Mouse (Mus musculus): Measurements from ENCODE around the gene Arl10. TPM values are rescaled to one million over a fixed set of nuclear protein-coding genes. Genes with fewer than 3 reads are reported as not detected.

The Arl10 gene
- total and polyA plus RNA-seq, 2 experiments from 2014 or later, result 10.7 to 85.9 TPM

- no peak overlapping the region for H3K4me3 ChIP-seq (ENCODE audit: low read depth, low read length)
- ATAC-seq (ENCODE audit: insufficient read depth, low read depth) (no peak), DNase-seq (ENCODE audit: low spot score) (no peak)
- TF ChIP-seq CTCF (IDR thresholded peaks at IDR 0.05; ENCODE audit: low read depth), result no peak
- TF ChIP-seq EP300 (IDR thresholded peaks at IDR 0.05; ENCODE audit: low read depth), result no peak
- H3K4me2 ChIP-seq (ENCODE audit: low read depth, low read length), result no peak overlapping the region
- H3K27me3 ChIP-seq (ENCODE audit: control insufficient read depth, insufficient read depth, low read length), result no peaks in the 10 kb centered on the region
- H3K9ac ChIP-seq (replicated peaks; ENCODE audit: low read depth, low read length), result no peak overlapping the region
- WGBS, result 35% methylated on average over 2 of the region's 2 CpGs
- H3K4me1 ChIP-seq (ENCODE audit: control insufficient read depth, insufficient read depth), result peaks cover 8% of the 10 kb centered on the region
- H3K36me3 ChIP-seq (replicated peaks; ENCODE audit: control insufficient read depth, insufficient read depth, low read length), result no peaks in the 10 kb centered on the region
- H3K9me3 ChIP-seq (replicated peaks; ENCODE audit: control insufficient read depth, low read length), result no peaks in the 10 kb centered on the region
- no peak overlapping the region for H3K27ac ChIP-seq (ENCODE audit: low read depth)
Measured at GRCm38 (mm10) chr13:54571637-54572036, 3.2 kb upstream of the Arl10 start.

- Histone ChIP-seq H3K9ac (replicated peaks; ENCODE audit: low read depth, low read length) (no peak overlapping the region), H3K9me3 (replicated peaks; ENCODE audit: control insufficient read depth, low read length) (no peaks in the 10 kb centered on the region), H3K4me1 (ENCODE audit: control insufficient read depth, insufficient read depth) (peaks cover 8% of the 10 kb centered on the region), H3K27ac (ENCODE audit: low read depth) (no peak overlapping the region), H3K27me3 (ENCODE audit: control insufficient read depth, insufficient read depth, low read length) (no peaks in the 10 kb centered on the region), H3K36me3 (replicated peaks; ENCODE audit: control insufficient read depth, insufficient read depth, low read length) (0 out of 2 replicates have a peak, but pooled peaks cover 7% of the 10 kb centered on the region), H3K4me2 (ENCODE audit: low read depth, low read length) (no peak overlapping the region), H3K4me3 (ENCODE audit: low read depth, low read length) (no peak overlapping the region)
- DNase-seq (ENCODE audit: low spot score), result no peak
- no peak for TF ChIP-seq EP300 (IDR thresholded peaks at IDR 0.05; ENCODE audit: low read depth)
- TF ChIP-seq CTCF (IDR thresholded peaks at IDR 0.05; ENCODE audit: low read depth), result no peak
- WGBS, result 84% methylated on average over 4 of the region's 4 CpGs
- no peak for ATAC-seq (ENCODE audit: insufficient read depth, low read depth)
Measured at GRCm38 (mm10) chr13:54572621-54573020, 2.2 kb upstream of the Arl10 start.

GRCm38 (mm10) chr13:54575489-54575888 lies 674 bp downstream of the Arl10 start:
- 5% methylated on average over 19 of the region's 19 CpGs for WGBS
- peak overlapping the region; percentile 86 for H3K4me3 ChIP-seq (ENCODE audit: low read depth, low read length)

GRCm38 (mm10) chr13:54577652-54578507 lies 3.1 kb downstream of the Arl10 start:
- Histone ChIP-seq H3K9me3 (replicated peaks; ENCODE audit: control insufficient read depth, low read length) (no peaks in the 10 kb centered on the region), H3K27ac (ENCODE audit: low read depth) (no peak overlapping the region), H3K4me2 (ENCODE audit: low read depth, low read length) (no peak overlapping the region), H3K27me3 (ENCODE audit: control insufficient read depth, insufficient read depth, low read length) (no peaks in the 10 kb centered on the region), H3K36me3 (replicated peaks; ENCODE audit: control insufficient read depth, insufficient read depth, low read length) (peaks cover 54% of the 10 kb centered on the region), H3K9ac (replicated peaks; ENCODE audit: low read depth, low read length) (no peak overlapping the region), H3K4me1 (ENCODE audit: control insufficient read depth, insufficient read depth) (peaks cover 8% of the 10 kb centered on the region), H3K4me3 (ENCODE audit: low read depth, low read length) (no peak overlapping the region)
- WGBS, result 75% methylated on average over 21 of the region's 21 CpGs
- no peak for DNase-seq (ENCODE audit: low spot score)
- no peak for ATAC-seq (ENCODE audit: insufficient read depth, low read depth)
- TF ChIP-seq CTCF (IDR thresholded peaks at IDR 0.05; ENCODE audit: low read depth) (no peak), EP300 (IDR thresholded peaks at IDR 0.05; ENCODE audit: low read depth) (no peak)

More at GRCm38 (mm10) chr13:54575489-54575888, 674 bp downstream of the Arl10 start:
- TF ChIP-seq EP300 (IDR thresholded peaks at IDR 0.05; ENCODE audit: low read depth) (no peak), CTCF (IDR thresholded peaks at IDR 0.05; ENCODE audit: low read depth) (no peak)
- no peaks in the 10 kb centered on the region for H3K27me3 ChIP-seq (ENCODE audit: control insufficient read depth, insufficient read depth, low read length)
- H3K9me3 ChIP-seq (replicated peaks; ENCODE audit: control insufficient read depth, low read length), result no peaks in the 10 kb centered on the region
- peaks cover 8% of the 10 kb centered on the region for H3K4me1 ChIP-seq (ENCODE audit: control insufficient read depth, insufficient read depth)
- H3K27ac ChIP-seq (ENCODE audit: low read depth), result peak overlapping the region; percentile 75; the same call in 1 of the 2 replicates
- no peak for ATAC-seq (ENCODE audit: insufficient read depth, low read depth)
- H3K4me2 ChIP-seq (ENCODE audit: low read depth, low read length), result peak overlapping the region; percentile 73
- H3K36me3 ChIP-seq (replicated peaks; ENCODE audit: control insufficient read depth, insufficient read depth, low read length), result peaks cover 32% of the 10 kb centered on the region
- peak overlapping the region; percentile 73 for H3K9ac ChIP-seq (replicated peaks; ENCODE audit: low read depth, low read length)
- no peak for DNase-seq (ENCODE audit: low spot score)

- Histone ChIP-seq H3K9ac (replicated peaks; ENCODE audit: low read depth, low read length) (no peak overlapping the region), H3K36me3 (replicated peaks; ENCODE audit: control insufficient read depth, insufficient read depth, low read length) (peaks cover 88% of the 10 kb centered on the region), H3K27me3 (ENCODE audit: control insufficient read depth, insufficient read depth, low read length) (no peaks in the 10 kb centered on the region), H3K9me3 (replicated peaks; ENCODE audit: control insufficient read depth, low read length) (no peaks in the 10 kb centered on the region), H3K27ac (ENCODE audit: low read depth) (no peak overlapping the region), H3K4me1 (ENCODE audit: control insufficient read depth, insufficient read depth) (no peaks in the 10 kb centered on the region), H3K4me2 (ENCODE audit: low read depth, low read length) (no peak overlapping the region), H3K4me3 (ENCODE audit: low read depth, low read length) (no peak overlapping the region)
- DNase-seq (ENCODE audit: low spot score), result no peak
- no peak for ATAC-seq (ENCODE audit: insufficient read depth, low read depth)
- 78% methylated on average over 2 of the region's 2 CpGs for WGBS
- TF ChIP-seq CTCF (IDR thresholded peaks at IDR 0.05; ENCODE audit: low read depth) (no peak), EP300 (IDR thresholded peaks at IDR 0.05; ENCODE audit: low read depth) (no peak)
Measured at GRCm38 (mm10) chr13:54581385-54581784, 6.6 kb downstream of the Arl10 start.

All from heart, postnatal 0 days (tissue).